Mouse (Mus musculus): Measurements from ENCODE around the gene H2al1d.
"Not testable (repeated sequence)": the region's sequence is repeated elsewhere in the genome, so short reads cannot be mapped to it uniquely, and the experiment has no call there.

The H2al1d gene

GRCm38 (mm10) chrX:11308524-11308923, at the start of gene H2al1d:
H2al1d (plus strand) TSS chrX:11308824.
- not testable (repeated sequence) for DNase-seq (ENCODE audit: low spot score)

DNA sequence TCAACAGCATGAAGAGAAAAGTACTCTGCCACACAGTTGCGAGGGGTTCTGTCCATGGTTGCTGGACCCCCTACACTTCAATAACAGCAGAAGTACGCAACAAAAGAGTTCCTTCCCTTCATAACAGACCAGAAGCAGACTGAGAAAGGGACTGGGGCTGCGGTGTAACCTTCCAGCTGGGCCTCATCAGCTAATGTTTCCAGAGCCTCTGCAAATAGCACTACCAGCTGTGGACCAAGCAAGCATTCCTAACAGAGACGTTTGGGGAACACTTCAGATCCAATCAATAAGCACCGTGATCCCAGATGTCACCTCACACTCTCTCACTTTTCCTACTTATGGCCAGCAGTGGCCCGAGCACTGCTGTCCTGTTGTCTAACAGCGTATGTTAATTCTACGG, 43.7 kb upstream of the H2al1d start:
- no peak for DNase-seq (ENCODE audit: low spot score)

- no peak for DNase-seq (ENCODE audit: low spot score)
These were observed 40.8 kb upstream of the H2al1d start for GRCm38 (mm10) chrX:11267791-11268190.

GRCm38 (mm10) chrX:11269074-11269473, 39.5 kb upstream of the H2al1d start:
- DNase-seq (ENCODE audit: low spot score) = no peak

DNA sequence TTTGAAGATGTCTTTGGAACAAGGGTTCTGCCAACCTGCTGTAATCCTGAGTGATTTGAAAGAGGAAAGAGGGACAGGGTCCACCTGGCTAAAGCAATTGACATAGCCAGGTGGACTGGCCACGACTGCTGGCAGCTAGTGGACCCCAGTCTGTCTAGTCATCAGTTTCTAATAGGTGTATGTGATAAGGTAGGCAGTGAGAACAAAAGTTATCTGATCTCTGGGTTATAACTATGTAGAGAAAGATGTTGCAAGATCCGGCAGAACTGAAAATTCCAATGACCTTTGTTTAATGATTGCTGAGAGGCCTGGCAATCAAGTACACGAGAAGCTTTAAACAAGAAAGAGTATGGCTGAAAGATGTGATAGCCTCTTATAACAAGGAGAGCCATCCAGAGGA, 35.4 kb upstream of the H2al1d start:
- DNase-seq (ENCODE audit: low spot score) = no peak

DNA sequence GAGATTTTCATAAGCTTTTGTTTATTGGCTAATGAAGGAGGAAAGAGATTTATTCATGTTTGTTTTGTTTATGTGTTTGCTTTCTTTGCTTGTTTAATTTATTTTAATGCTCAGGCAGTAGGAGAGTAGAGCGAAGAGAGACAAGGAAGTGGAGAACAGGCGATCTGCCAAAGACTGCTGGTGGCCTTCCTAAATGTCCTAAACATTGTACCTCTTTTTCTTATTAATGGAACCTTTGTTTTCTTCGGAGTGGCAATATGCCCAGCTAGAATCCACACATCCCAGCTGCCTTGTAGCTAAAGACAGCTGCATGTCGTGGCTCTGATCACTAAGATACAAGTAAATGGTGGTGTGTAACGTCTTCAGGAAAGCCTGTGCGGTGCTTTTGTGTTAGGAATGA, 31.5 kb upstream of the H2al1d start:
- DNase-seq (ENCODE audit: low spot score) = no peak

GRCm38 (mm10) chrX:11280741-11281140, 27.9 kb upstream of the H2al1d start:
- DNase-seq (ENCODE audit: low spot score) = no peak

GRCm38 (mm10) chrX:11288306-11288882, 20.2 kb upstream of the H2al1d start:
- no peak for DNase-seq (ENCODE audit: low spot score)

DNA sequence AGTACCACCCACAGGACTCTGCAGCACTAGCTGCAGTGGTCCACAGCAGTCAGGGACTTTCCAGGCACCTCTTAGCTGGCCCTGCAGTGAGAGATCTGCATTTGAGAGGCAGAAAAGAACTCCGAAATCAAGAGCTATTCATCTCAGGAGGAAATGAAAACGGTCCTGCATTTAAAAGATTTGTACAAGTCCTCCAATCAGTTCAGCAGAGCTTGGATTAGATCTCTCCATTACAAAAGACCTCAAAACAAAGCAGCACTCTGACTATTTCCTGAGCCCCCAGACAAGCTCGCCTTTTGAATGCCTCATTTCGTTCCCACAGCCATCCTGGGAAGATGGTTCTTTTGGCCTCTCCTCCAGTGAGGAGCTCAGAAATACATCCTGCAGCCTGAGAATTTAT, 19.4 kb upstream of the H2al1d start:
- no peak for DNase-seq (ENCODE audit: low spot score)

GRCm38 (mm10) chrX:11298957-11299356, 9.7 kb upstream of the H2al1d start, which contains the start of gene H2al1a:
H2al1a (plus strand) TSS chrX:11299257.
- DNase-seq (ENCODE audit: low spot score) = not testable (repeated sequence)

DNA sequence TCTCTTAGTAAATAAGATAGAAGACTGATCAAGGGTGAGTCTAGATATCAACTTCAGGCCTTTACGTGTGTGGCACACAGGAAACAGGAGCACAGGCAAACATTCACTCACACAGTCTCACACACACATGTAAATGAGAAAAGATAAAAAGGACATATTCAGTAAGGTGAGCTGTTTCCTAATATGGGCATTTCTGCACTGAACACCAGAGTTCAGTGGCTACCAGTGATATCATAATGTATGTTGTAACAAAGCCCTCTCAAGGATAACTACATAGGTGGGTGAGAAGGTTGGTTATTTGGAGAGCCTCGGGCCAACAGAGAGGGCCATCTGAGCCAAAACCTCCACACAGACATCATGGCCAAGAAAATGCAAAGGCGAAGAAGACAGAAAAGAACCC, 6.5 kb upstream of the H2al1d start, which contains the start of gene H2al1b:
TSS of gene H2al1b (plus strand) at position 301 of the 400 bp plus-strand sequence.
- DNase-seq (ENCODE audit: low spot score) = not testable (repeated sequence)

- DNase-seq (ENCODE audit: low spot score) = not testable (repeated sequence)
These were observed 3.3 kb upstream of the H2al1d start, which contains the start of gene H2al1c for GRCm38 (mm10) chrX:11305355-11305754. H2al1c (plus strand) TSS chrX:11305655.

DNA sequence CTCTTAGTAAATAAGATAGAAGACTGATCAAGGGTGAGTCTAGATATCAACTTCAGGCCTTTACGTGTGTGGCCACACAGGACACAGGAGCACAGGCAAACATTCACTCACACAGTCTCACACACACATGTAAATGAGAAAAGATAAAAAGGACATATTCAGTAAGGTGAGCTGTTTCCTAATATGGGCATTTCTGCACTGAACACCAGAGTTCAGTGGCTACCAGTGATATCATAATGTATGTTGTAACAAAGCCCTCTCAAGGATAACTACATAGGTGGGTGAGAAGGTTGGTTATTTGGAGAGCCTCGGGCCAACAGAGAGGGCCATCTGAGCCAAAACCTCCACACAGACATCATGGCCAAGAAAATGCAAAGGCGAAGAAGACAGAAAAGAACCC, 3.0 kb downstream of the H2al1d start, which contains the start of gene H2al1e:
TSS of gene H2al1e (plus strand) at position 301 of the 400 bp plus-strand sequence.
- DNase-seq (ENCODE audit: low spot score) = not testable (repeated sequence)

DNA sequence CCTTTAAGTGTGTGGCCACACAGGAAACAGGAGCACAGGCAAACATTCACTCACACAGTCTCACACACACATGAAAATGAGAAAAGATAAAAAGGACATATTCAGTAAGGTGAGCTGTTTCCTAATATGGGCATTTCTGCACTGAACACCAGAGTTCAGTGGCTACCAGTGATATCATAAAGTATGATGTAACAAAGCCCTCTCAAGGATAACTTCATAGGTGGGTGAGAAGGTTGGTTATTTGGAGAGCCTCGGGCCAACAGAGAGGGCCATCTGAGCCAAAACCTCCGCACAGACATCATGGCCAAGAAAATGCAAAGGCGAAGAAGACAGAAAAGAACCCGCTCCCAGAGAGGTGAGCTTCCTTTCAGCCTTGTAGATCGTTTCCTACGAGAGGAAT, 6.2 kb downstream of the H2al1d start, which contains the start of gene H2al1f:
TSS of gene H2al1f (plus strand) at position 301 of the 400 bp plus-strand sequence.
- not testable (repeated sequence) for DNase-seq (ENCODE audit: low spot score)

DNA sequence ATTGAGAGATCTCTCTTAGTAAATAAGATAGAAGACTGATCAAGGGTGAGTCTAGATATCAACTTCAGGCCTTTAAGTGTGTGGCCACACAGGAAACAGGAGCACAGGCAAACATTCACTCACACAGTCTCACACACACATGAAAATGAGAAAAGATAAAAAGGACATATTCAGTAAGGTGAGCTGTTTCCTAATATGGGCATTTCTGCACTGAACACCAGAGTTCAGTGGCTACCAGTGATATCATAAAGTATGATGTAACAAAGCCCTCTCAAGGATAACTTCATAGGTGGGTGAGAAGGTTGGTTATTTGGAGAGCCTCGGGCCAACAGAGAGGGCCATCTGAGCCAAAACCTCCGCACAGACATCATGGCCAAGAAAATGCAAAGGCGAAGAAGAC, 9.3 kb downstream of the H2al1d start, which contains the start of gene H2al1g:
TSS of gene H2al1g (plus strand) at position 301 of the 400 bp plus-strand sequence.
- DNase-seq (ENCODE audit: low spot score) = not testable (repeated sequence)

DNA sequence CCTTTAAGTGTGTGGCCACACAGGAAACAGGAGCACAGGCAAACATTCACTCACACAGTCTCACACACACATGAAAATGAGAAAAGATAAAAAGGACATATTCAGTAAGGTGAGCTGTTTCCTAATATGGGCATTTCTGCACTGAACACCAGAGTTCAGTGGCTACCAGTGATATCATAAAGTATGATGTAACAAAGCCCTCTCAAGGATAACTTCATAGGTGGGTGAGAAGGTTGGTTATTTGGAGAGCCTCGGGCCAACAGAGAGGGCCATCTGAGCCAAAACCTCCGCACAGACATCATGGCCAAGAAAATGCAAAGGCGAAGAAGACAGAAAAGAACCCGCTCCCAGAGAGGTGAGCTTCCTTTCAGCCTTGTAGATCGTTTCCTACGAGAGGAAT, 12.6 kb downstream of the H2al1d start, which contains the start of gene H2al1h:
TSS of gene H2al1h (plus strand) at position 301 of the 400 bp plus-strand sequence.
- DNase-seq (ENCODE audit: low spot score) = not testable (repeated sequence)

GRCm38 (mm10) chrX:11324359-11324758, 15.7 kb downstream of the H2al1d start, which contains the start of gene H2al1i:
H2al1i (plus strand) TSS chrX:11324659.
- DNase-seq (ENCODE audit: low spot score) = not testable (repeated sequence)

DNA sequence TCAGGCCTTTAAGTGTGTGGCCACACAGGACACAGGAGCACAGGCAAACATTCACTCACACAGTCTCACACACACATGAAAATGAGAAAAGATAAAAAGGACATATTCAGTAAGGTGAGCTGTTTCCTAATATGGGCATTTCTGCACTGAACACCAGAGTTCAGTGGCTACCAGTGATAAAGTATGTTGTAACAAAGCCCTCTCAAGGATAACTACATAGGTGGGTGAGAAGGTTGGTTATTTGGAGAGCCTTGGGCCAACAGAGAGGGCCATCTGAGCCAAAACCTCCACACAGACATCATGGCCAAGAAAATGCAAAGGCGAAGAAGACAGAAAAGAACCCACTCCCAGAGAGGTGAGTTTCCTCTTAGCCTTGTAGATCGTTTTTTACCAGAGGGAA, 18.9 kb downstream of the H2al1d start, which contains the start of gene H2al1j:
TSS of gene H2al1j (plus strand) at position 301 of the 400 bp plus-strand sequence.
- not testable (repeated sequence) for DNase-seq (ENCODE audit: low spot score)

DNA sequence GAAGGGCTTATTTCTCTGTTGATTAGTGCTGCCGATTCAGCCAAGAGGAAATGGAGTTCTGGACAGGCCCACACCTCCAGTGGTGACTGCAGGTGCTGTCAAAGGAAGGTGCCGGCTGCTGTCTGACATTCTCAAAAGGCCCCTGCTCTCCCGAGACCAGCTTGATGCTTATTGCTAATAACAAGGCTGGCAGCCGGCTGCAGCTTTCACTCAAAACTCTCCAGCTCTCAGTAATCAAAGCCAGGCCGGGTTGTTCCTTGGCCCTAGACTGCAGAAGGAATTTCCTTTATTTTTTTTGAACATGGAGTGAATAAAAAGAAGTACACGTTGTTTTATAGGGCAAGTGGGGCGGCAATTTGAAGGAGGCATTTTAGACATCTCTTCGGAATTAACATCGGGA, 37.1 kb downstream of the H2al1d start:
- no peak for DNase-seq (ENCODE audit: low spot score)

DNA sequence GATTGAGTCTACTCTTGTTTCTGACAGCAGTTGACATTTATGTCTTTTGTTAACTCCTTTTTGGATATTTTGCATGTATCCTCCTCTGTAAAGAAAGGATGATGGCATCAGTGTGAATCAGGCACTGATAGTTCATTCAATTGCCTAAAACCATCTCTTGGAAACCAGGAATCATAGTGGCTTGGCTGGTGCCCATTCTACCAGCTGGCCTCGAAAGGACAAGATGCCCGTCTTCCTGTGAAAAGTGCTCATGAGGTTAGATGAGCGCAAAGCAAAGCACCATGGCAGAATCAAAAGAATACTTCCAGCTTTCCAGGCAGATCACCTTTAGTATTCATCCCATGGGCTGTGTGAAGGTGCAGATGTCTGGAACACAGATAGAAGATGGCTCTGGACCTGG, 38.1 kb downstream of the H2al1d start:
- DNase-seq (ENCODE audit: low spot score) = no peak
